Mouse (Mus musculus): ENCODE measurements around the gene Mep1a. TPM values are rescaled to one million over a fixed set of nuclear protein-coding genes. Genes with fewer than 3 reads are reported as not detected.

Gene Mep1a
- total RNA-seq (2023), result not detected

GRCm38 (mm10) chr17:43502592-43502991 is at the start of gene Mep1a:
Gene Mep1a (minus strand): TSS chr17:43502812.

GRCm38 (mm10) chr17:43543539-43543938 is 40.9 kb upstream of the Mep1a start, which contains the start of gene Ankrd66:
Gene Ankrd66 (minus strand): TSS chr17:43543639.

Other genes starting within 250 kb of the Mep1a start
- not detected for gene Adgrf1, start 232.5 kb downstream of the Mep1a start, total RNA-seq (2023)
- gene Adgrf5, start 142.4 kb downstream of the Mep1a start, total RNA-seq (2023), result 0.09 TPM
- gene Ankrd66, start 40.8 kb upstream of the Mep1a start, total RNA-seq (2023), result not detected
- 4.3 TPM for gene Pla2g7, start 65.3 kb upstream of the Mep1a start, total RNA-seq (2023)
- not detected for gene Tdrd6, start 127.5 kb upstream of the Mep1a start, total RNA-seq (2023)
- 9.4 TPM for gene Slc25a27, start 164.4 kb upstream of the Mep1a start, total RNA-seq (2023)
- 3.6 TPM for gene Cyp39a1, start 164.6 kb upstream of the Mep1a start, total RNA-seq (2023)